Mouse (Mus musculus) olfactory bulb, adult 2 months (tissue): ENCODE measurements around the gene Rarres1.

Experiments used
- CTCF ChIP-seq: fragments of 200-500 bp; IDR thresholded peaks from 2 replicates; pipeline ENCODE4 v1.5.1; 2012; ENCODE audit warnings: low read depth, mild to moderate bottlenecking, low read length, moderate library complexity; ENCODE audit not compliant: insufficient read depth
- POLR2A ChIP-seq: fragments of 200-500 bp; IDR thresholded peaks from 2 replicates; pipeline ENCODE4 v1.6.1; 2012; ENCODE audit warnings: mild to moderate bottlenecking, low read depth, low read length, moderate library complexity; ENCODE audit not compliant: insufficient read depth

- no peak for TF ChIP-seq POLR2A
- TF ChIP-seq CTCF = no peak
These were observed 35.9 kb upstream of the Rarres1 start for GRCm38 (mm10) chr3:67551193-67551592.
